Mouse (Mus musculus): ENCODE measurements at regions not wholly inside any gene's neighbourhood (a gene's known extent, or its start where the extent isn't known, plus 50 kb on each side); places are given as distances from the start of the nearest gene placed in this dataset.

DNA sequence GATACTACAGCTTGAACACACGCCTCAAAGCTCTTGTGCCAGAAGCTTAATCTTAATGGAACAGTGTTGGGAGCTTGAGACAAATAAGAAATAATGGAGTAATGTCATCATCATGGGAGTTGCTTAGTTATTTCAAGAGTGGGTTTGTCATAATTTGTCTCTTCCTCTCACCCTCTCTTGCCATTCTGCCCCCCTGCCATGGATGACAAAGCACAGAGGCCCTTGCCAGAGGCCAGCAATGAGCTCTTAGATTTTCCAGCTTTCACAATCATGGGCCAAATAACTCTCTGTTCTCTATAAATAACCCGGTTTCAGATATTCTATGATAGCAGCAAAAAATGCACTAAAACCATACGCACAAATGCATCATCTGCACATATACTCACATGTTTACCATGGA lies 174.1 kb downstream of the Snx10 start:
- no peak for TF ChIP-seq POLR2A (IDR thresholded peaks at IDR 0.05; ENCODE audit: control insufficient read depth, extremely low read depth, insufficient read depth, low read length, poor library complexity)
- no peak for TF ChIP-seq CTCF (IDR thresholded peaks at IDR 0.05; ENCODE audit: borderline replicate concordance, control insufficient read depth, extremely low read depth, insufficient read depth, low read length, poor library complexity)

Measured in thymus, adult 2 months (tissue).